Mouse (Mus musculus) CD4-positive naive resting alpha-beta T cell, adult 57 days (primary cell): Measurements from ENCODE around the gene Moap1. TPM values are rescaled to one million over a fixed set of nuclear protein-coding genes. Genes with fewer than 3 reads are reported as not detected.

Source experiments
- total RNA-seq: library from RNA; stranded (reverse); gene quantifications from one replicate; pipeline ENCODE4 v1.2.4, GENCODE M21; 2023

Moap1 gene
- total RNA-seq, result 9.6 TPM

GRCm38 (mm10) chr12:102743589-102744574 lies at the start of gene Moap1, which contains the start of gene Tmem251:
Gene Moap1 (minus strand): TSS chr12:102743661.
Gene Tmem251 (plus strand): TSS chr12:102743762.

GRCm38 (mm10) chr12:102758403-102758756 lies 14.9 kb upstream of the Moap1 start, which contains the start of gene Gm20604:
Gene Gm20604 (minus strand): TSS chr12:102758672.

GRCm38 (mm10) chr12:102757689-102758402 lies 14.4 kb upstream of the Moap1 start, which contains the start of the genes Gm28051, Gon7 and Ubr7:
Gene Gm28051 (minus strand): TSS chr12:102757765.
Gene Gon7 (minus strand): TSS chr12:102757803.
Gene Ubr7 (plus strand): TSS chr12:102757967.

GRCm38 (mm10) chr12:102704457-102705198 lies 38.8 kb downstream of the Moap1 start, which contains the start of gene Itpk1:
Gene Itpk1 (minus strand): TSS chr12:102704930.

Other genes starting within 250 kb of the Moap1 start
- not detected for gene Chga, start 188.7 kb downstream of the Moap1 start, total RNA-seq
- 61.9 TPM for gene Itpk1, start 38.7 kb downstream of the Moap1 start, total RNA-seq
- gene Tmem251, start 101 bp upstream of the Moap1 start, total RNA-seq, result 14.8 TPM
- gene Gm28051, start 14.1 kb upstream of the Moap1 start, total RNA-seq, result not detected
- gene Gon7, start 14.1 kb upstream of the Moap1 start, total RNA-seq, result 32.6 TPM
- 21.2 TPM for gene Ubr7, start 14.3 kb upstream of the Moap1 start, total RNA-seq
- gene Gm20604, start 15.0 kb upstream of the Moap1 start, total RNA-seq, result 4.8 TPM
- 55.2 TPM for gene Btbd7, start 134.8 kb upstream of the Moap1 start, total RNA-seq
- not detected for gene Cox8c, start 155.7 kb upstream of the Moap1 start, total RNA-seq
- not detected for gene Unc79, start 205.2 kb upstream of the Moap1 start, total RNA-seq